Mouse (Mus musculus): ENCODE data around the gene Adtrp. TPM values are rescaled to one million over a fixed set of nuclear protein-coding genes. Genes with fewer than 3 reads are reported as not detected.

Gene Adtrp
- total RNA-seq (2021), result 93.7 and 96.6 TPM in 2 replicates
- long read RNA-seq, experiment 1, transcript Adtrp-202 (7 exons, 1,602 nt), result major isoform, 38 of 50 reads
- long read RNA-seq, experiment 1, partial matches to known transcripts, result 9 of 50 reads
- long read RNA-seq, experiment 1, other reads (novel, unspliced or antisense), result 3 of 50 reads
- long read RNA-seq, experiment 2, transcript Adtrp-202 (7 exons, 1,602 nt), result major isoform, 38 of 59 reads
- long read RNA-seq, experiment 2, partial matches to known transcripts, result 11 of 59 reads
- long read RNA-seq, experiment 2, other reads (novel, unspliced or antisense), result 10 of 59 reads

DNA sequence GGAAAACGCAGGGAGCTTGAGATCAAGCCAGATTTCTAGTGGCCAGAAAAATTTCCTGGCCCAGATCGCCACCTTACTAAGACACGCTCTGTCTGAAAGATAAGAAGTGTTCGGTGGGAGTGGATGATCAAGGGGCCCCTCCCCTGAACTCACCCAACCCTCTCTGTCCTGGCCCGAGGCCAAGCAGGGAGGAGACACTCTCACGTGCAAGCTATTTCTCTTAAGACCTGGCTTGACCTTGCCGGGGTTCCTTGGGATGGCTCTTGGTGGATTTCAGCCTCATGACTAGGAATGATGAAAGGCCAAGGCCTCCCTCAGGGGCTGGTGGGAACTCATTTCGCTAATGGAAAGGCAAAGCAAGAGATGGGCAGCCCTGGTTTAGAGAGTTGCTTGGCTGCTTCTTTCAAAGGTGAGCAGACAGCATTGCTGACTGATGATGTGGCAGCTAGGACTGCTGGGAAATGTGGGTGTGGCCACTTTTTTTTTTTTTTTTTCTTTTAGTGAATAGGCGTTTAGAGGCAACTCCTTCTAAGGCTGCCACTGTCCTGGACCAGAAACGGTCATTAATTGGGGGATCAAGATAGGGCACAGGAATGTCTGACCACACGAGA lies at the start of gene Adtrp:
Gene Adtrp (minus strand): TSS at position 169 of the 611 bp plus-strand sequence.
- peak; percentile 69 for DNase-seq

DNA sequence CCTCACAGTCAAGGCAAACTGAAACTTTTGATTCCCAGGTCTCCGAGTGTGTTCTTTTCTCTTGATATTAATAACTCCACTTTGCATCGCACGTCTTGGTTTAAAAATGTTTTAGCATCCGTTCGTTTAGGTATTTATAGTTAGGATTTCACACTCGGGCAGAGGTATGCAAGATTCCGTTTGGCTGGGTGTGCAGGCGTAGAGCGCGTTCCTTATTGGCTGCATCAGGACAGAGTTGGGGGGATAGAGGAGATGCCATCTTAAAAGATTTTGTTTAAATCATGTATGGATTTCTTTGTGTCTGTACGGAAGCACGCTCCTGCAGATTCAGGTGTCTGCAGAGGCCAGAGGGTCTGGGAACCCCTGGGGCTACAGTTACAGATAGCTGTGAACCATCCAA lies 44.5 kb upstream of the Adtrp start:
- no peak for DNase-seq

DNA sequence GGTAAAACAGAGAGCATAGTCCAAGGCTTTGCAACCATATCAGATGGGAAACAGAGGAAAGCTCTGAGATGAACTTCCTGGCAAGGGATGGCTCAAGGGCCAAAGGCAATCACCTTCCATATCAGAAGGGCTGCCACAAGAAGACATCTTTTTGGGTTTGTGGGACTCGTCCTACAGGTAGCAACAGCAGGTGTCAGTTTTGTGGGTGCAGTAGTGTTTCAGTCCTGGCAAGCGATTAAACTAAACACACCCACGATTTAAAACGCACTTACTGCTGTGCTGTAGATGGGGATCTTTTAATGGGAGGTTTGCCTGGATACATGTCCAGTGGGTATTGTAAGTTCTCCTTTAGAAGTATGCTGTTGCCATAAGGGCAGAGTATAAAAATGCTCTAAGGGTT lies 43.1 kb upstream of the Adtrp start:
- DNase-seq, result no peak

DNA sequence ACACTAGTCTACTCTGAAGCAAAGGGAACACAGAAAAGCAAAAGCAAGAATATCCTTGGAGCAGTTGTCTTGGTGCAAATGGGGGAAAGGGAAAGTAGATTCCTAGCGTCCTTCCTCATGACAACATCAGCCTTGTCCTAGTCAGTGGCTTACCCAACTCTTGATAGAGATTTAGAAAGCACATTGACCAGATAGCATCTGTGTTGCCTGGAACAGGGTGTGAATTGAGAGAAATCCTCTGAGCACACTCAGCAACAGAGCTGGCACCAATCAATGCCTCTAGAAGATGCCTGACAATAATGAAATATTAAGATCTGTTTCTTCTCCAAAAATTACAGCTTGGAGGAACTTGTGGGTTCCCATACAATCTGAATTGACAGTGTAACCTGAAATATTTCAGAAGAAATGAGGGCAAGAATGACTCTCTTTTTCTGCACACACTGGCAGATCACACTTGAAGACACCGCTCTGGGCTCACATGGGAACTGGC lies 42.7 kb upstream of the Adtrp start:
- DNase-seq, result no peak

DNA sequence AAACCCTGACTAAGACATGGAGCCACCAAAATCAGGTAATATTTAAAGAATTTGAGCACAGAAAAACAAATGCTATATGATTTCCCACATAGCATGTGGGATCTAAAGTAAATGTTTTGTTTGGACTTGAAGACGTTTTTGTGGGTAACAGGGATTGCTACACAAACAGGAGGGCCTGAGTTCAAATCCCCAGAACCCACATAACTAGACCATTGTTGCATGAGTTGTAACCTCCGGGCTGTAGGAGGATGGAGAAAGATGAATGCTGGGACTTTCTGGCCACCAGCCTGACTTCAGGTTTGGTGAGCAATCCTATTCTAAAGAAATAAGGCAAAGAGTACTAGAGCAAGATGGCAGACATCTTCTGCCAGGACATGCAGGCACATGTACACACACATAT lies 41.2 kb upstream of the Adtrp start:
- DNase-seq, result no peak

DNA sequence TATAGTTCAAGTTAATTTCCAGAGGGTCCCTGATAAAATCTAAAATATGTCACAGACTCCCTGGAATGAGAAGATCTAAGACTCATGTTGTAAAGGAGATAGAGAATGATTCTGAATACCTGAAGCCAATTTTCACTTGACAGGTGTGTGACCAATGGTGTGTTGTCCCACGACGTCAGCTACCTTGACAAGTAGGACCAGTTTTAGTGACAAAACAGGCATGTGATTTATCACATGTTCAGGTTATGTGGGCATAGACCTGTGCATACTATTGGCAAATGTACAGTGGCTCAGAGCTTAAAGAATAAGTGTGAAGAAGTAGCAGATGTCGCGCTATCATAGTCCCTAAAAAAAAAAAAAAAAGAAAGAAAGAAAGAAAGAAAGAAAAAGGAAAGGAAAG lies 38.6 kb upstream of the Adtrp start:
- DNase-seq, result no peak

DNA sequence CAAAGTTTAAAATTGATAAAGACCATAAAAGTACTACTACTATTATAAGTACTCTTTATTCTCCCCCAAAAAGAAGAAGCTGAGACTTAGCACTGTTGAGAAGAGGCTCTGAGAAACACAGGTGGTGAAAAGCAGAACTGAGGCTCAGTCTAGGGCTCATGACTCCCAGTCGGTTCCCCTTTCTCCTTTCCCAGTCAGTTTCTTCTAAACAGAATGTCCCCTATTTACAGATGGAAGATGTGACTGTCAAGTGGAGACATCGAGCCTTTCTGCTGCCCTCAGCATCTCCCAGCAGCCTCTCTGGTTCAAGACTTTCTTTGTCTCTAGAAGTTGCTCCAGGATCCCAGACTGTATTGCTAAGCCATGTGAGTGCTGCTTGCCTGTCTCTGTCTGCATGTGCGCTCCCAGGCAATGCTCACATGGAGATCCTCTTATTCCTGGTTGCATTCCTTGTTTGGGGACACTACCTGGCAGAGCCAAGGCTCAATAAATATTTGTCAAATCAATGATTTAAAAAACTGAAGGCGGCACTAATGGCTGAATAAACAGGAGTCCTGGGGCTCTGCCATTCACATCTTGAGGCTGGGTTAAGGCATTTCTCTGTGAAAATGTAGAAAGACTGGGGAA lies 36.3 kb upstream of the Adtrp start:
- no peak for DNase-seq

DNA sequence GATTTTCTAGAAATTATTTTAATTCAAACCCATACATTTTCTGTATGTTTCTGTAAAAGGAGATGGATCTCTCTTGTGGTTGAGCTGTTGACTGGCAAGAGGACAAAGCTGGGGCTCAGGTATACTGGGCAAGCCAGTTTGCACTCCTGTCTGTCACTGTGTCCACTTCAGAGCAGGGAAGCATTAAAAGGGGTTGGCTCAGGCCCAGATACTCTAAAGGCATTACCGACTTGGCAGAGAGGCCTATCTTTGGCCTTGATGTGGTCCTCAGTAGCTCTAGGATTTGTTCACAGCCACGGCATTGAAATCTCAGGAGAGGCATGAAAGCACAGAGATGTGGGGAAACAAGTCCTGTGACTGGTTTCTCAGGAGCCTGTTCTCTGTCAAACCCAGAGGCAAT lies 33.7 kb upstream of the Adtrp start:
- DNase-seq, result peak; percentile 75

DNA sequence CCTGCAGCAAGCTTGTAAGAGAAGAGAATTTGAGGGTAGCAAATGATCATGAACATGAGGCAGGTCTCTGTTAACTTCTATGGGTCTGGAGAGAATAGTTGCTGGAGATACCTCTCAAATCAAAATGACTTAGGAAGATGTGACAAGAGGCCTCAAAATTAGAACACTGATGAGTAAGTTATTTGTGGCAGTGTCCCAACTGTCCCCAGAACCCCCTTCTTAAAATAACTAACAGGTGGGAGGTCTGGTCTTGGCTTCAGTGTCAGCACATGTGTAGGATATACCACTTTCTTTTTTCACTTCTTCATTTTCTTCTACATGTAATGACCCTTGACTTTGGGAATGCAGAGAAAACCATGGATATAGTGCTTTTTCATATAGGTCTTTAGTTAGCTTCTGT lies 33.0 kb upstream of the Adtrp start:
- DNase-seq, result no peak

DNA sequence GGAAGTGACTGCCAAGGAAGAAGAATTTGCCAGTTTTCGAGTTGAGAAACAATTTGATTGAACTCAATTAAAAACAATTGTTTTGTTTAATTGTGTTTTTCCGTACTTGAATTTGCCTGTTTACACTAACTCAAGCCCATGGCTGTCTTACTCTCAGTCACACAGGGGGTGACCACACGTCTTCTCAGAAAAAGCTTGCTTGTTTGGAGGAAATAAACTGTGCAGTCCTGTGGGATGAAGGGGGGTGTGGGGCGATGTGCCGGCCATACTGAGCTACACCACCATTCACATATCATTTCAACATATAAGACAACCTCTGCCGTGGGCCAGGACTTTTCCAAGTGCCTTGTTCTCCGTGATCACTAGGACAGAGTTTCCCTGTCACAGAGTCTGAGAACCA lies 25.2 kb upstream of the Adtrp start:
- no peak for DNase-seq

DNA sequence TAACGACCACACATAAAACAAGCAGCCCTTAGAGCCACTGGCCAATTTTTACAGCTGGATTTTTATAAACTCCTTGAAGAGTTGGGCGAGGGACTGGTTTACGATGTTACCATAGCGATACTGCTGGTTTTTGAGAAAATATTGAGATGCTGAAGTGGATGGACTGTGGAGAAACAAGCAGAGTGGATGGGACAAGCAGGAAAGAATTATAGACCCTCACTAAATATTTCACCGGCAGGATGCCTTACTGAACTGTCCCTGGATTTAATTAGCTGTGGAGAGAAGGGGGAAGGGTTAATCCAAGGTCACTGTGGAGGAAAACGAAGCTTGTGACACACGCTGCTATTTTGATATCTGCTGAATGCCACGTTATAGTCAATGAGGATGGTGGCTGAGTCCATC lies 24.7 kb upstream of the Adtrp start:
- DNase-seq, result no peak

DNA sequence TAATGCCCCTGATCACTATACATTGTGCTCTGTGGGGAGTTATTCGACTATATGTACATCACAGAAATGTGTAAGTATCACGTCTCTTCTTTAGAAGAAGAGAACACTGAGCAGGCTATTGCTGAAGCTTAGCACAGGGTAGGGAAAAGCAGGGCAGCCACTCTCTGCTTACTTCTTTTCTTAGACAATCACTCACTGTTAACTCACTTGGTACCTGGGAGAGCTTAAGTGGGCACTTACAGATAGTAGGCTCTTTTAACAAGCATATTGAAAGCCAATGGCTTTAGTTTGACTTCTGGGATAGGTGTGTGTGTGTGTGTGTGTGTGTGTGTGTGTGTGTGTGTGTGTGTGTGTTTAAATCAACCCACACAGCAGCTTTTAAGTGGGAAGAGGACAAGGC lies 20.0 kb upstream of the Adtrp start:
- DNase-seq, result no peak

DNA sequence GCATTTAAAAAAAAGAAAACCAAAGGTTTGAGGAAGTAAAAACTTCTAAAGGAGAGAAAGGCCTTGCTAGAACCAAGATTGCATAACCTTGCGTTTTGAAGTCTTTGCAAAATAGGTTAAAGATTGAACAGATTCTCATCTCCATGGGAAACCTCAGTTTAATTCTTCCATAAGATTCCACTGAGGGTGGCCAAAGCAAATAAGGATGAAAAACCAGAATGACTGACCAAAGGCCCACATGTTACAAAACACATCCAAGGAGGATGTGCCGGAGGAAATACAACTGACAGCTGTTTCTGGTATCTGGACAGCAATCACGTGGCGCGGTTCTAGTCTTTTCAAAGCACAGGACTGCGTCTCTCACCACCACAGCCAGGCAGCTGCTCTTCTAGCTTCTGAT lies 18.1 kb upstream of the Adtrp start:
- DNase-seq, result no peak

DNA sequence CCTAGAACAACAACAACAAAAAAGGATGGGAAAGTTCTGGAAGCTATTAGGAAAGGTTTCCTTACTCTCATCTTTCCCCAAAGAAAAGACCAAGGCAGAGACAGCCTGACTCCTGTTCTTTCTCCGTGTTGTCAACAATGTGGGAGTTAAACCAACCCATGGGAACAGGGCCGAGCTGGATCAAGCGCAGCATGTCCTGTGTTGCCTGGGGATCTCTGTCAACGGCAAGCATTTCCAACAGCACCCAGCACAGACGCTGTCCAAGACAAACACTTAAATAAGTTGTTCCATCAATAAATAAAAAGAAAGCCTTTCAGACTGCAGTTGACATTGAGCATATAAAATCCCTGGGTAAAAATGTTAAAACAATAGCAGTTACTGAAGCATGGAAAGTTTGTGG lies 17.6 kb upstream of the Adtrp start:
- DNase-seq, result peak; percentile 29

DNA sequence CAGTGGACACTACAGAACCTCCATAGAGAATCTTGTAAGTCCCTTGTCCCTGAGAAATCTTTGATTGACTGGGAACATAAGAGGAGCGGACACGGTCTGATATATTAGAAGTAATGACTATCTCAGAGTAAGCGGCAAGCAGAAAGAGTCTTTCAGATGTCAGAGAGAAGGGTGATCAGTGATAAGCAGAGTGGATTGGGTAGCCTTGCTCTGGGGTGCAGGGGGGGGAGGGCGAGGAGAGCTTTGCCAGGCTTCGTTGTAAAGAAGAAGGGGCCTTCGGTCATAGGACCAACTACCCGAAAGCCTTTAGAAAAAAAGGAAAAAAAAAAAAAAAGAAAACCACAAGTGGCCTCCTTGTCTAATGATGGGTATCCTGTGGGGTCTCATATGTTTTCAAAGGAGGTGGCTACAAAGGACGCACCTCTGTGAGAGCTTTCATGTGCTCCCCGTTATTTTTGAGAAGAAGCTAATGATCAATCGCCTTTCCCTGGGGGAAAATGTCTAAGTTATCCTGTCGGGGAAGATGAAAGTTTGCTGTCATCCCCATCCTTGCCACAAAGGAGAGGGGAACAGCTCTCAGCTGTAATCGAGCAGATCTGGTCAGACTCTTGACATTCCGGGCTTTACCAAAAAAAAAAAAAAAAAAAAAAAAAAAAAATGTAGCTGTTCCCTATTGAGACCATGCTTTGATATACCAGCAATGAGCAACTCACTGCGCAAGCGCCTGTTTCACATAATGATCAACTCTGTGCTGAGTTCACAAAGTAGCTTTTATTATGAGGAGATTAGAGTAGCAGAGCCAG lies 13.3 kb upstream of the Adtrp start:
- no peak for DNase-seq

DNA sequence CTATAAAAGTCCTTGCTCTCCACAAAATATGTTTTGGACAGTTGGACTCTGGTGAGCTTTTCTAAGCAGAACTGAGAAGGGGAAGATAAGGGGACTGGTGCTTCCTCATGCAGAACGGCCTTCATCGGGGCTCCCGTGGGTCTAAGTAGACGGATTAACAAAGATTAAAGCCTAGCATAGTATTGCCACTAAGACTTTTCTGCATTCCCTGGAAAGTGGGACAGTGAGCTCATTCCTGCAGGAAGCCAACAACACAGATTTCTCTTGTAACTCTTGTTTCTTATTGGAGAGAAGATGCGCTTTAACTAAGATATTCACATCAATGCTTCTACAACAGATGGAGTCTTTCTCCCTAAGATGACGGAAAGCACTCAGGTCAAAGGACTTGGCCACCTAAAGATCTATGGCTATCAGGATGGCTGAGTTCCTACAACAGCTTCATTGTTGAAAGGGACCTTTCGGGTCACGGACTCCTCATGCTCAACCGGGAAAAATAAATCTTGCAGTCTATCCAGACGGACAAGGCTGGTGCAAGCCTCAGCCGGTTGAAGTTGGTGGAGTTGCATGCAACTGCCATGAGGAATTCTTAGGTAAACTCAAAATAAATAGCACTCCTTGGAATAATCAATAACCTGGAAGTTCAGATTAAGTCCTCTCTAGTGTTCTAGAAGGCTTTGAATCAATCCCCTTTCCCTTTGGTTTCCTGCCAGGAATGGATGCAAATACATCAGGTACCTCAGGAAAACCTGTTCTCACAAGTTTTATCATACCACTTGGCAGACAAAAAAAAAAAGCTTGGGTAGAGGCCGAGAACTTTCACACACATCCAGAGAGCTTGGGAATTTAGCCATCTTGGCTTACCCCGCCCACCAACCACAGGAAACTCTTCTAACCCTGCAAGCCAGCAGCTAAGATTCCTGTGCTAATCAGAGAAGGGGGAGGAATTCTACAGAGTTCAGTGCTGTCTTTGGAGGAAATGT lies 8.0 kb upstream of the Adtrp start:
- peak; percentile 42 for DNase-seq

DNA sequence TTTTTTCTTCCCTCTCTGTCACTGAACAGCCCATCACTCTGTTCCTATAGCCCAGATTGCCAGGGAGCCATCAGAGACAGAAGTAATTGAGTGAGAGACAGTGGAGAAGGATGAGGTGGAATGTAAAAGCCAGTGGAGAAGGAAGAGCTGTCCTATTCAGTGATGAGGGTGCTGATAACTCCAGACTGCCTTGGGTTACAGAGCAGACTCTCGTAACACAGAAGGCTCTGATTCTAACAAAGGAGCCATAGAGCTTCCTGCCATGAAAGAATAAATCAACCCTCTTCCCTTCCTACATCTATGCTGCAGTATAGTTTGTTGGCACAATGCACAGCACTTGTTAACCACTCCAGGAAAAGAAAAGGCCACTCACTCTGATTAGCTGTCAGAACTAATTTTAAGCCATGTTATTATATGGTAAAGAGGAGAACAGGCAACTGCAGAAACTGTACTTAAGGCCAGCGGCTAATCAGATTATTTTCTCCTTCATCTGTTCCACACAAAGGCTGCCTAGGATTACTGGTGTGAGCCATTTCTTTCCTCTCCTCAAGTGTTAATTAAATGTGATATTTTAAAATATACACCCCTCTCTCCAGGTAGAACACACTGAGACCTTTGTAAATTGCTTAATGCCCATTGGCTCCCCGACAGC lies 3.4 kb upstream of the Adtrp start:
- DNase-seq, result no peak

DNA sequence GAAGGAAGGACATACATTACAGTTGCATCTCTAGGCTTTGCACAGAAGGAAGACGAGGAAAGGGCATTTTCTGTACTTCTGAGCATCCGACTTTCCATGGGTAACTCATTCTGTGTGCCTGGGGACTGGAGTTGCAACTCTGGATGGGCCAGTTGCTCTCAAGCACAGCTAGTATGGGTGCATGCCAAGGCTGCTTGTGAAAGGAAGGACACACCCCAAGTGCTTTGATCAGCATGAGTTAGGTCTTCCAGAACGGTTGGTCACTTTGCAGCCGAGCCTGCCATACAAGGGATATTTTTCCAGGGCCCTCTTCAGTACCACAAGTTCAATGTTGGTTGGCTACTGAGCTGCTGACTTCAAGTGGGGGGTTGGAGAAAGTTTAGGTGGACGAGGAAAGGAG lies 968 bp downstream of the Adtrp start:
- DNase-seq, result peak; percentile 64

DNA sequence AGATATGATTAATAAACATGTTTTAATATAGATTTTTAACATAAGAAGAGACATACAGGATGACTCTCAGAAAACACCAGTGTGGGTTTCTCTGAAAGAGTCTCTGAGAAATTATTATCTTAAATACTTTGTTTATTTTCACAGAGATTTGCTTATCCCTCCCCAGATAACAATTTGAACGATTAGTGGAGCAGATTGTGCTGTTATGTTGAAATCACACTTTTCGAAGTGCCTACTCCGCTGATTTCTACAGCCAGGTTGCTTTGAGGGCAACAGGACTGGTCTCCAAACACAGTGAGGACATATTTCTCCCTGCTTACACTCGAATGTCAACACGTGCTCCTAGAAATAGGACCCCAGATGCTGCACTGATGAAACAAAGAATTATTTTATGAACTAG lies 2.5 kb downstream of the Adtrp start:
- DNase-seq, result no peak

DNA sequence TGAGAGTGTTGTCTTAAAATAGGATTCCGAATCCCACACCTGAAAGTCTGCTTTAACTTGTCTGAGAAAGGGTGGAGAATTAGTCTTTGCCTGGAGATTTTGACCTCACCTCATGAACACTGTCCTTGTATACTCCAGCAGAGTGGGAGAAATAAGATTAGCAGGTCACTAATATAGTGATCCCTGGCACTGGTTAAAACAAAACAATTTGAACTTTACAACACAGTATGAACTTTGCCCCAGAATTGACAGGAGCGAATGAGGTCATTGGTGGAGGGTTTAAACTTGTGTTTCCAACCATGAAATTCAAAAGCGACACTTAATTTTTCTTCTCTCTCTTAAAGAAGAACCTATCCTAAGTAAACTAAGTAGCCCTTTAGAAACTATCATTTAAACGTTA lies 3.4 kb downstream of the Adtrp start:
- DNase-seq, result no peak

DNA sequence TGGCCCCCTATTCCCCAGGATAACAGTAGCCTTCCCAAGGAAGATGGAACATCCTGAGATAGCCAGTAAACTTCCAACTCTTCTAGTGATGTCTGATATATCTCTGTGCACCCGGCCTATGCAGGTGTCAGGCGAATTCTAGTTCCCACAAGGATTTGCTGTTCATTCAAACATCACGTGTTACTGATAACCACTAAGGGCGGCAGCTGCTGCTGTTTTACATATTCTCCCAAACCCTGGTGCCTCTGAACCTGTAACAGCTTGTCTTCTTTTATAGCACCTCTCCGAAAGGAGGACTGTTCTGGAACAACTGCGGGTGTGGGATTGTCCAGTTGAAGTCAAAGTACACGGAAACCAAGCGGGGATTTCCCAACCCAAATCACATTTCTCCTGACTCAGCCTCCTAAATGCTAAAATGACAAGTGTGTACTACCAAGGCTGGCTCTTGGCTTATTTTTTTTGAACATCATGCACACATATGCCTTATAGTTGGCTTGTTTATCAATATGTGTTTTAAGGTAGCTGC lies 13.8 kb downstream of the Adtrp start:
- DNase-seq, result no peak

All from adrenal gland, postnatal 14 days (tissue).